Mouse (Mus musculus) ES-E14 (cell line): Measurements from ENCODE around the gene Gm28047.

Experiments
- HCFC1 ChIP-seq: IDR thresholded peaks from 2 replicates; pipeline ENCODE4 v1.6.1; 2012; ENCODE audit warnings: low read length, inconsistent platforms, borderline replicate concordance; ENCODE audit not compliant: insufficient read depth
- ZC3H11A ChIP-seq: IDR thresholded peaks from 2 replicates; pipeline ENCODE4 v1.6.1; 2012; ENCODE audit warnings: low read depth, mild to moderate bottlenecking, inconsistent platforms, low read length, borderline replicate concordance

DNA sequence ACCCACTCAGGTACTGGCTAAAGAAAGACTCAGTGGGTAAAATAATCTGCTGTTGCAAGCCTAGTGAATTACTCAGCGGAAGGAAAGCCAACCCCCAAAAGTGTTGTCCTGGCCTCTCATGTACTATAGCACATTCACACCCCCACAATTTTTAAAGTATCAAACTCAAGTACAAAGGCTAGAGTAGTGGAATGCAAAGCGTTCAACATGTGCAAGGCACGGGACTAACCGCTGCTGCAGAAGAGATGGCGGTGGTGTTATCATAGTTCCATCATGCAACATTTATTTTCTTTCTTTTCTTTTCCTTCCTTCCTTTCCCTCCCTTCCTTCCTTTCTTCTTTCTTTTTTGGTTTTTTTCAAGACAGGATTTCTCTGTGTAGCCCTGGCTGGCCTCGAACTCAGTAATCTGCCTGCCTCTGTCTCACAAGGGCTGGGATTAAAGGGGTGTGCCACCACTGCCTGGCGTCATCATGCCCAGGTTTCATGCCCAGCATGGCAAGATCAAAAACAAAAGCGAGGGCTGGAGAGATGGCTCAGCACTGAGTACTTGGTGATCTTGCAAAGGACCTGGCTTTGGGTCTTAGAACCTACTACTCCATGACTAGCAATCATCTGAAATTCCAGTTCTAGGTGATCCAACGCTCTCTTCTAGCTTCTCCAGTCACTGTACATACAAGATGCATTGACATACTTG is 119.0 kb downstream of the Gm28047 start:
- TF ChIP-seq ZC3H11A (no peak), HCFC1 (no peak)
